Mouse (Mus musculus) megakaryocyte, embryonic 14.5 days (primary cell): ENCODE data around the gene Otud7b. TPM values are rescaled to one million over a fixed set of nuclear protein-coding genes. Genes with fewer than 3 reads are reported as not detected.

Experiments used
- H3K27me3 ChIP-seq: replicated peaks from 2 replicates; pipeline ENCODE3; 2012; ENCODE audit warnings: inconsistent platforms
- H3K36me3 ChIP-seq: replicated peaks from 2 replicates; pipeline ENCODE3; 2012; ENCODE audit warnings: low read length, inconsistent platforms, mixed read lengths
- H3K4me1 ChIP-seq: 2 replicates; pipeline ENCODE4 v1.6.1; 2012; ENCODE audit warnings: inconsistent platforms
- H3K4me3 ChIP-seq: replicated peaks from 2 replicates; pipeline ENCODE3; 2012; ENCODE audit warnings: moderate library complexity, mild to moderate bottlenecking, inconsistent platforms
- H3K9me3 ChIP-seq: 2 replicates; pipeline ENCODE4 v1.6.1; 2012; ENCODE audit warnings: inconsistent platforms
- FLI1 ChIP-seq: IDR thresholded peaks from 2 replicates; pipeline ENCODE4 v1.6.1; 2012; ENCODE audit warnings: low read length, inconsistent platforms, mixed read lengths
- GATA1 ChIP-seq: IDR thresholded peaks from 3 replicates; pipeline ENCODE4 v1.6.1; 2012; ENCODE audit warnings: mixed read lengths, low read length, inconsistent platforms, borderline replicate concordance
- polyA plus RNA-seq: library from polyadenylated mRNA; stranded (reverse); fragments of >175 nt; gene quantifications from 2 replicates; pipeline ENCODE4 v1.2.3, GENCODE M21; 2012; ENCODE audit warnings: low replicate concordance; ENCODE audit not compliant: insufficient read depth

Gene Otud7b
- polyA plus RNA-seq, 1 experiment, result 12.9 TPM

- Histone ChIP-seq H3K4me1 (peaks cover 56% of the 10 kb centered on the region), H3K27me3 (no peaks in the 10 kb centered on the region), H3K4me3 (no peak overlapping the region), H3K9me3 (no peaks in the 10 kb centered on the region), H3K36me3 (peaks cover 90% of the 10 kb centered on the region)
- TF ChIP-seq FLI1, result no peak
- no peak for TF ChIP-seq GATA1
These were observed 28.2 kb downstream of the Otud7b start for GRCm38 (mm10) chr3:96132478-96132877.

DNA sequence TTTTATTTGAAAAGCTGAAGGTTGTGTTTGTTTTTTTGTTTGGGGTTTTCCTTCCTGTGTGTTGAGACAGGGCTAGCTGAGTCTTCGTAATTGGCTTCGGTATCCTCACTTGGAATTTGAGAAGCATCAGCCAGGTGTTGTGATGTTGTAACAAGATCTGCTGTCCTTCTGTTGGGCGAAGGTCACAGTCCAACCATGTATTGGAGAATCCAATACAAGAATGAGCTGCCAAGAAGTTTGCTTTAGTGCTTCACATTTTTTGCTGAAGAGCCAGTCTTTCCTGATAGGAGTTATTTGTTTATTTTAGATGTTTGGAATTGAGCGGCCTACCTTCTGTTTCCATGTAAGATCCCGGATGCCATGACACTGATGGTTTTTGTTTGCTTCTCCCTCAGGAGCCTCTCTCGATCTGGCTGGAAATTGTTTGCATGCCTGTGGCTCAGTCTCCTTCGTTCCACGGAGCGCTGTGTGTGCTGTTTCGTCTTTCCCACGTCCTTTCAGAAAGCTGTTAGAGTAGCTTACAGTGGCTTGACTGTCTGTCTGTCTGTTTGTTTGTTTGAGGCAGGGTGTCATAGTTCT, 29.1 kb downstream of the Otud7b start:
- H3K4me1 ChIP-seq, result peaks cover 53% of the 10 kb centered on the region
- no peaks in the 10 kb centered on the region for H3K27me3 ChIP-seq
- TF ChIP-seq FLI1 (no peak), GATA1 (no peak)
- no peak overlapping the region for H3K4me3 ChIP-seq
- peaks cover 93% of the 10 kb centered on the region for H3K36me3 ChIP-seq
- no peaks in the 10 kb centered on the region for H3K9me3 ChIP-seq

DNA sequence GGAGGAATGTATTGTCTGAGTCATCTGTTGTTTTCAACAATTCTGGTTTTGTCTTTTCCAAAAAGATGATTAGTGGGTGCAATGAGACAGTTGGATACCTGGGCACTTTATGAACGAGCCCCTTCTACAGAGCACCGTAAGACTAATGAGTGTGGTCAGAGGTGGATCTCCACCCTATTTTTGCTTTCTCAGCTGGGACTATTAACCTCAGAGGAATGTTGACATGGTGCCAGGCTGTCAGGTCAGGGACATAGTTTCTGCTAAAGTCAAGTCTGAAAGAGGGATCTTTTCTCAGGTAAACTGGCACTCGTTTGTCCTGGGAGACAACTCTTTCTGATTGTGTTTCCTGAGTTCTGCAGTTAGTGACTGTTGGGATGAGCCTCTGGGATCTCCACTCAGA, 30.7 kb downstream of the Otud7b start:
- H3K4me3 ChIP-seq, result no peak overlapping the region
- TF ChIP-seq GATA1, result no peak
- TF ChIP-seq FLI1, result no peak
- H3K36me3 ChIP-seq, result peaks cover 93% of the 10 kb centered on the region
- H3K4me1 ChIP-seq, result peaks cover 42% of the 10 kb centered on the region
- H3K27me3 ChIP-seq, result no peaks in the 10 kb centered on the region
- H3K9me3 ChIP-seq, result no peaks in the 10 kb centered on the region

DNA sequence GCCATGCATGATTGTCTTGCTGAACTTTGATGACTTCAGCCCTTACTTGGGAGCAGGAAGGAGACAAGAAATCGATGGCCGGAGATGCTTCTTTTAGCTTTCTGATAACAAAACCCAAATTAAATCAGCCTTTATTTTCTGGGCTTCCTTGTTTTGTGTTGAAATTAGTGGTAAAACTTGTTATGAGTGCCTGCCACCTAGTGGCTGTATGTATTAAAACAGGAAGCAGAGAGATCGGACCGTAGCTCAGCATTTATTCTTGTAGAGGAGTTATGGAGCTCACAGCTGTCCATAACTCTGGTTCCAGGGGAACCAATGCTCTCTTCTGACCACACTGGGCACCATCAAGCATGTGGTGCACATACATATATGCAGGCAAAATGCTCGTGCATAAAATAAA, 43.6 kb downstream of the Otud7b start:
- Histone ChIP-seq H3K36me3 (peaks cover 100% of the 10 kb centered on the region), H3K4me1 (peaks cover 24% of the 10 kb centered on the region), H3K4me3 (no peak overlapping the region), H3K9me3 (no peaks in the 10 kb centered on the region), H3K27me3 (no peaks in the 10 kb centered on the region)
- TF ChIP-seq GATA1, result no peak
- no peak for TF ChIP-seq FLI1

- Histone ChIP-seq H3K36me3 (peaks cover 100% of the 10 kb centered on the region), H3K4me3 (no peak overlapping the region), H3K9me3 (no peaks in the 10 kb centered on the region), H3K27me3 (no peaks in the 10 kb centered on the region), H3K4me1 (peaks cover 21% of the 10 kb centered on the region)
- TF ChIP-seq FLI1 (no peak), GATA1 (no peak)
These were observed 47.5 kb downstream of the Otud7b start for GRCm38 (mm10) chr3:96151836-96152235.

DNA sequence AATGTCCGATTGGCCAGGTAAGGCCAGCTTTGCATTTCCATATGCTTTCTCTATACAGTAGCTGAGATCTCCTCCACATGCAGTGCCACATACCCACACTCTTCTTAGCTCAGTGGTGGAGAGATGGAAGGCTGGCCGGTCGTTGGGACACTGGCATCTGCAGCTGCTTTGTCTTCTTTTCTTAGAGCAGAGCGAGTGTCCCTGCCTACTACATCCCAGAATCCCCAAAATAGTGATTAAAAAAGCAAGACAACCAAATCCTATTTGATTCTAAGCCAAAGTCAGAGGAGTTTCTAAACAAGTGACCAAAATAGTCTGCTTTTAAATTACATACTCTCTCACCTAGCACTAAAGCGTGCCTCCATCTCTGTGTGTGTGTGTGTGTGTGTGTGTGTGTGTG, 48.3 kb downstream of the Otud7b start:
- H3K9me3 ChIP-seq, result no peaks in the 10 kb centered on the region
- peaks cover 99% of the 10 kb centered on the region for H3K36me3 ChIP-seq
- H3K4me1 ChIP-seq, result peaks cover 16% of the 10 kb centered on the region

DNA sequence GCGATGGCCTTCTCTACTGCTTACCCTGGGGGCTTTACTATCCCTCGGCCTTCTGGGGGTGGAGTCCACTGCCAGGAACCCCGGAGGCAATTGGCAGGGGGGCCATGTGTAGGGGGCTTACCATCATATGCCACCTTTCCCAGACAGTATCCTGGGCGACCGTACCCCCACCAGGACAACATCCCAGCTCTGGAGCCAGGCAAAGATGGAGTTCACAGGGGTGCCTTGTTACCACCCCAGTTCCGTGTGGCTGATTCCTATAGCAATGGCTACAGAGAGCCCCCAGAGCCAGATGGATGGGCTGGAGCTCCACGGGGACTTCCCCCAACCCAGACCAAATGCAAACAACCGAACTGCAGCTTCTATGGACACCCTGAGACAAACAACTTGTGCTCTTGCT, 51.2 kb downstream of the Otud7b start:
- Histone ChIP-seq H3K9me3 (no peaks in the 10 kb centered on the region), H3K27me3 (no peaks in the 10 kb centered on the region), H3K36me3 (peaks cover 70% of the 10 kb centered on the region), H3K4me3 (no peak overlapping the region), H3K4me1 (peaks cover 23% of the 10 kb centered on the region)
- TF ChIP-seq GATA1 (no peak), FLI1 (no peak)

More for the DNA sequence above, 48.3 kb downstream of the Otud7b start:
- TF ChIP-seq GATA1, result no peak
- TF ChIP-seq FLI1, result no peak
- Histone ChIP-seq H3K27me3 (no peaks in the 10 kb centered on the region), H3K4me3 (no peak overlapping the region)

GRCm38 (mm10) chr3:96159820-96160219, 55.5 kb downstream of the Otud7b start:
- TF ChIP-seq GATA1, result no peak
- TF ChIP-seq FLI1, result no peak
- Histone ChIP-seq H3K36me3 (peaks cover 28% of the 10 kb centered on the region), H3K9me3 (no peaks in the 10 kb centered on the region), H3K4me1 (peaks cover 33% of the 10 kb centered on the region), H3K27me3 (peaks cover 11% of the 10 kb centered on the region), H3K4me3 (peak overlapping the region; percentile 47)

- Histone ChIP-seq H3K27me3 (peaks cover 13% of the 10 kb centered on the region), H3K9me3 (no peaks in the 10 kb centered on the region), H3K36me3 (peaks cover 26% of the 10 kb centered on the region), H3K4me3 (peak overlapping the region; percentile 89), H3K4me1 (peaks cover 33% of the 10 kb centered on the region)
- TF ChIP-seq FLI1, result no peak
- no peak for TF ChIP-seq GATA1
These were observed 56.0 kb downstream of the Otud7b start for GRCm38 (mm10) chr3:96160222-96160802.

GRCm38 (mm10) chr3:96160803-96161516, 56.6 kb downstream of the Otud7b start:
- Histone ChIP-seq H3K27me3 (peaks cover 13% of the 10 kb centered on the region), H3K36me3 (peaks cover 20% of the 10 kb centered on the region), H3K4me3 (peak overlapping the region; percentile 89), H3K4me1 (peaks cover 33% of the 10 kb centered on the region), H3K9me3 (no peaks in the 10 kb centered on the region)
- TF ChIP-seq GATA1, result no peak
- no peak for TF ChIP-seq FLI1
